Mouse (Mus musculus) megakaryocyte, embryonic 14.5 days (primary cell): ENCODE measurements around the gene Obscn. TPM values are rescaled to one million over a fixed set of nuclear protein-coding genes. Genes with fewer than 3 reads are reported as not detected.
A peak's percentile ranks its signal among the peaks of the same experiment; 100 is the strongest.

Source experiments
- H3K27me3 ChIP-seq: replicated peaks from 2 replicates; pipeline ENCODE3; 2012; ENCODE audit warnings: inconsistent platforms
- H3K36me3 ChIP-seq: replicated peaks from 2 replicates; pipeline ENCODE3; 2012; ENCODE audit warnings: low read length, inconsistent platforms, mixed read lengths
- H3K4me1 ChIP-seq: 2 replicates; pipeline ENCODE4 v1.6.1; 2012; ENCODE audit warnings: inconsistent platforms
- H3K4me3 ChIP-seq: replicated peaks from 2 replicates; pipeline ENCODE3; 2012; ENCODE audit warnings: moderate library complexity, mild to moderate bottlenecking, inconsistent platforms
- H3K9me3 ChIP-seq: 2 replicates; pipeline ENCODE4 v1.6.1; 2012; ENCODE audit warnings: inconsistent platforms
- FLI1 ChIP-seq: IDR thresholded peaks from 2 replicates; pipeline ENCODE4 v1.6.1; 2012; ENCODE audit warnings: low read length, inconsistent platforms, mixed read lengths
- GATA1 ChIP-seq: IDR thresholded peaks from 3 replicates; pipeline ENCODE4 v1.6.1; 2012; ENCODE audit warnings: mixed read lengths, low read length, inconsistent platforms, borderline replicate concordance
- polyA plus RNA-seq: library from polyadenylated mRNA; stranded (reverse); fragments of >175 nt; gene quantifications from 2 replicates; pipeline ENCODE4 v1.2.3, GENCODE M21; 2012; ENCODE audit warnings: low replicate concordance; ENCODE audit not compliant: insufficient read depth

Gene Obscn
- polyA plus RNA-seq, 1 experiment: 9.6 TPM

GRCm38 (mm10) chr11:59164384-59164783 lies 28.2 kb upstream of the Obscn start:
- H3K4me3 ChIP-seq: peak overlapping the region; percentile 99
- TF ChIP-seq FLI1: no peak
- TF ChIP-seq GATA1: no peak
- no peaks in the 10 kb centered on the region for H3K9me3 ChIP-seq
- peaks cover 11% of the 10 kb centered on the region for H3K27me3 ChIP-seq
- H3K4me1 ChIP-seq: peaks cover 61% of the 10 kb centered on the region
- no peaks in the 10 kb centered on the region for H3K36me3 ChIP-seq

- H3K4me1 ChIP-seq: peaks cover 58% of the 10 kb centered on the region
- H3K9me3 ChIP-seq: no peaks in the 10 kb centered on the region
- TF ChIP-seq GATA1 (peak; percentile 35; the same call in 1 of the 3 replicates), FLI1 (peak; percentile 43; the same call in 1 of the 2 replicates)
- H3K4me3 ChIP-seq: peak within 1 kb of the TSS; percentile 99
- H3K27me3 ChIP-seq: peaks cover 7% of the 10 kb centered on the region
- H3K36me3 ChIP-seq: peaks cover 5% of the 10 kb centered on the region
Measured at GRCm38 (mm10) chr11:59163255-59164236, 27.3 kb upstream of the Obscn start, which contains the start of gene Iba57. TSS of gene Iba57 (minus strand) at chr11:59163739.

- TF ChIP-seq GATA1 (no peak), FLI1 (no peak)
- Histone ChIP-seq H3K4me3 (peak overlapping the region; percentile 99), H3K9me3 (no peaks in the 10 kb centered on the region), H3K27me3 (peaks cover 1% of the 10 kb centered on the region), H3K4me1 (peaks cover 49% of the 10 kb centered on the region), H3K36me3 (peaks cover 13% of the 10 kb centered on the region)
Measured at GRCm38 (mm10) chr11:59162443-59163254, 26.4 kb upstream of the Obscn start.

- H3K4me1 ChIP-seq: peaks cover 47% of the 10 kb centered on the region
- no peak overlapping the region for H3K4me3 ChIP-seq
- no peaks in the 10 kb centered on the region for H3K9me3 ChIP-seq
- no peaks in the 10 kb centered on the region for H3K27me3 ChIP-seq
- TF ChIP-seq FLI1 (no peak), GATA1 (no peak)
- peaks cover 25% of the 10 kb centered on the region for H3K36me3 ChIP-seq
Measured at GRCm38 (mm10) chr11:59161398-59161797, 25.2 kb upstream of the Obscn start.

GRCm38 (mm10) chr11:59159558-59159957 lies 23.4 kb upstream of the Obscn start:
- H3K4me3 ChIP-seq: no peak overlapping the region
- no peak for TF ChIP-seq FLI1
- no peak for TF ChIP-seq GATA1
- H3K4me1 ChIP-seq: peaks cover 37% of the 10 kb centered on the region
- H3K36me3 ChIP-seq: peaks cover 34% of the 10 kb centered on the region
- no peaks in the 10 kb centered on the region for H3K27me3 ChIP-seq
- H3K9me3 ChIP-seq: no peaks in the 10 kb centered on the region

- no peak overlapping the region for H3K4me3 ChIP-seq
- no peaks in the 10 kb centered on the region for H3K9me3 ChIP-seq
- H3K36me3 ChIP-seq: peaks cover 34% of the 10 kb centered on the region
- no peaks in the 10 kb centered on the region for H3K27me3 ChIP-seq
- peaks cover 36% of the 10 kb centered on the region for H3K4me1 ChIP-seq
- TF ChIP-seq FLI1 (no peak), GATA1 (no peak)
Measured at GRCm38 (mm10) chr11:59159099-59159498, 22.9 kb upstream of the Obscn start.

GRCm38 (mm10) chr11:59155900-59156299 lies 19.7 kb upstream of the Obscn start:
- no peaks in the 10 kb centered on the region for H3K9me3 ChIP-seq
- H3K27me3 ChIP-seq: no peaks in the 10 kb centered on the region
- H3K36me3 ChIP-seq: peaks cover 34% of the 10 kb centered on the region
- no peak for TF ChIP-seq GATA1
- TF ChIP-seq FLI1: no peak
- peaks cover 13% of the 10 kb centered on the region for H3K4me1 ChIP-seq
- no peak overlapping the region for H3K4me3 ChIP-seq

GRCm38 (mm10) chr11:59154220-59154619 lies 18.0 kb upstream of the Obscn start:
- H3K27me3 ChIP-seq: peaks cover 6% of the 10 kb centered on the region
- H3K4me1 ChIP-seq: peaks cover 9% of the 10 kb centered on the region
- peaks cover 34% of the 10 kb centered on the region for H3K36me3 ChIP-seq
- TF ChIP-seq GATA1: no peak
- TF ChIP-seq FLI1: no peak
- H3K4me3 ChIP-seq: no peak overlapping the region
- no peaks in the 10 kb centered on the region for H3K9me3 ChIP-seq

GRCm38 (mm10) chr11:59151729-59152128 lies 15.5 kb upstream of the Obscn start:
- TF ChIP-seq FLI1: no peak
- no peak for TF ChIP-seq GATA1
- peaks cover 9% of the 10 kb centered on the region for H3K4me1 ChIP-seq
- no peak overlapping the region for H3K4me3 ChIP-seq
- peaks cover 11% of the 10 kb centered on the region for H3K27me3 ChIP-seq
- peaks cover 13% of the 10 kb centered on the region for H3K36me3 ChIP-seq
- H3K9me3 ChIP-seq: no peaks in the 10 kb centered on the region
